Mouse (Mus musculus) forebrain, postnatal 0 days (tissue): Measurements from ENCODE around the gene Radil. TPM values are rescaled to one million over a fixed set of nuclear protein-coding genes. Genes with fewer than 3 reads are reported as not detected.

Source experiments
- ATAC-seq: fragments of 200-750 bp; cut with Nextera tagmentation; 2 replicates; pipeline ENCODE4 v1.8.0; 2017; ENCODE audit warnings: mild to moderate bottlenecking, moderate library complexity
- DNase-seq: peaks from one replicate; pipeline ENCODE4 v3.0.0-alpha.2; 2015
- H3K27ac ChIP-seq: fragments of 300-500 bp; sonication (generic); 2 replicates; pipeline ENCODE4 v1.5.1; 2014; ENCODE audit warnings: low read depth, mild to moderate bottlenecking, antibody characterized with exemption, low read length, moderate library complexity, mixed read lengths
- H3K27me3 ChIP-seq: fragments of 300-500 bp; sonication (generic); 2 replicates; pipeline ENCODE4 v1.6.1; 2014; ENCODE audit warnings: mild to moderate bottlenecking, low read length, mixed read lengths; ENCODE audit not compliant: insufficient read depth
- H3K36me3 ChIP-seq: fragments of 300-500 bp; sonication (generic); 2 replicates; pipeline ENCODE4 v1.6.1; 2014; ENCODE audit warnings: mild to moderate bottlenecking, moderate library complexity; ENCODE audit not compliant: insufficient read depth
- H3K4me1 ChIP-seq: fragments of 300-500 bp; sonication (generic); 2 replicates; pipeline ENCODE4 v1.6.1; 2014; ENCODE audit warnings: antibody characterized with exemption; ENCODE audit not compliant: insufficient read depth
- H3K4me2 ChIP-seq: fragments of 300-500 bp; sonication (generic); 2 replicates; pipeline ENCODE4 v1.6.1; 2014; ENCODE audit warnings: low read depth, mild to moderate bottlenecking, moderate library complexity
- H3K4me3 ChIP-seq: fragments of 300-500 bp; sonication (generic); 2 replicates; pipeline ENCODE4 v1.5.1; 2014; ENCODE audit warnings: low read depth, low read length, mixed read lengths
- H3K9ac ChIP-seq: fragments of 300-500 bp; sonication (generic); 2 replicates; pipeline ENCODE4 v1.6.1; 2014; ENCODE audit warnings: mild to moderate bottlenecking
- H3K9me3 ChIP-seq: fragments of 300-500 bp; sonication (generic); 2 replicates; pipeline ENCODE4 v1.6.1; 2016; ENCODE audit warnings: low read length
- CTCF ChIP-seq: sonication (generic); IDR thresholded peaks from 2 replicates; pipeline ENCODE4 v1.5.1; 2016; ENCODE audit warnings: antibody characterized with exemption, control low read depth, low read depth
- WGBS: fragments of 180-500 bp; shearing (Covaris S2); extraction: QIAGEN DNeasy Blood & Tissue Kit; methylation state at CpG from one replicate; pipeline ENCODE4 v1.1.7; 2014; 5-methylcytosine and 5-hydroxymethylcytosine counted together
- polyA plus RNA-seq: library from polyadenylated mRNA; unstranded; fragments of >200 nt; fragmentation: Nextera tagmentation; extraction: Ambion mirVana; gene quantifications from 2 replicates; pipeline ENCODE4 v1.2.1, GENCODE M21; 2015
- total RNA-seq: library from RNA; depleted of rRNA; stranded (reverse); fragments of >200 nt; gene quantifications from 2 replicates; pipeline ENCODE4 v1.2.3, GENCODE M21; 2014

Gene Radil
- total and polyA plus RNA-seq, 2 experiments from 2014 or later = 10.4 to 10.8 TPM

- TF ChIP-seq CTCF = no peak
- Histone ChIP-seq H3K4me3 (no peak overlapping the region), H3K9ac (no peak overlapping the region), H3K27me3 (no peaks in the 10 kb centered on the region), H3K36me3 (no peaks in the 10 kb centered on the region), H3K9me3 (no peaks in the 10 kb centered on the region), H3K4me2 (no peak overlapping the region), H3K27ac (no peak overlapping the region), H3K4me1 (peaks cover 10% of the 10 kb centered on the region; the same call in 1 of the 2 replicates)
- DNase-seq (no peak), ATAC-seq (no peak)
- WGBS = 84% methylated on average over 4 of the region's 4 CpGs
Measured at GRCm38 (mm10) chr5:142512112-142512511, 38.8 kb downstream of the Radil start.

- Histone ChIP-seq H3K4me3 (no peak overlapping the region), H3K9ac (peak overlapping the region; percentile 42; the same call in 1 of the 2 replicates), H3K27ac (peak overlapping the region; percentile 37), H3K9me3 (no peaks in the 10 kb centered on the region), H3K4me2 (no peak overlapping the region), H3K36me3 (0 out of 2 replicates have a peak, but pooled peaks cover 6% of the 10 kb centered on the region), H3K27me3 (no peaks in the 10 kb centered on the region), H3K4me1 (peaks cover 10% of the 10 kb centered on the region; the same call in 1 of the 2 replicates)
- TF ChIP-seq CTCF = no peak
- peak; percentile 54 for ATAC-seq
- DNase-seq = peak; percentile 8
- 38% methylated on average over 7 of the region's 7 CpGs for WGBS
Measured at GRCm38 (mm10) chr5:142510061-142510414, 40.9 kb downstream of the Radil start.

- ATAC-seq (peak; percentile 61), DNase-seq (peak; percentile 34)
Measured at GRCm38 (mm10) chr5:142509141-142510060, 41.5 kb downstream of the Radil start.

GRCm38 (mm10) chr5:142505695-142506423 lies 45.0 kb downstream of the Radil start:
- WGBS = 71% methylated on average over 3 of the region's 3 CpGs
- H3K9me3 ChIP-seq = no peaks in the 10 kb centered on the region

More at GRCm38 (mm10) chr5:142509141-142510060, 41.5 kb downstream of the Radil start:
- H3K4me3 ChIP-seq = peak overlapping the region; percentile 7; the same call in 1 of the 2 replicates
- WGBS = 10% methylated on average over 15 of the region's 15 CpGs
- H3K27me3 ChIP-seq = no peaks in the 10 kb centered on the region
- TF ChIP-seq CTCF = no peak
- H3K4me2 ChIP-seq = peak overlapping the region; percentile 39
- H3K9ac ChIP-seq = peak overlapping the region; percentile 42
- H3K9me3 ChIP-seq = no peaks in the 10 kb centered on the region
- H3K4me1 ChIP-seq = peaks cover 10% of the 10 kb centered on the region; the same call in 1 of the 2 replicates
- peak overlapping the region; percentile 37 for H3K27ac ChIP-seq
- 0 out of 2 replicates have a peak, but pooled peaks cover 6% of the 10 kb centered on the region for H3K36me3 ChIP-seq

GRCm38 (mm10) chr5:142504175-142504574 lies 46.7 kb downstream of the Radil start:
- 78% methylated on average over 3 of the region's 3 CpGs for WGBS
- TF ChIP-seq CTCF = no peak
- H3K4me3 ChIP-seq = no peak overlapping the region
- no peak overlapping the region for H3K27ac ChIP-seq
- ATAC-seq = no peak
- H3K4me1 ChIP-seq = peaks cover 5% of the 10 kb centered on the region; the same call in 1 of the 2 replicates
- H3K9ac ChIP-seq = no peak overlapping the region
- no peaks in the 10 kb centered on the region for H3K9me3 ChIP-seq
- H3K4me2 ChIP-seq = no peak overlapping the region
- no peak for DNase-seq
- H3K27me3 ChIP-seq = no peaks in the 10 kb centered on the region
- H3K36me3 ChIP-seq = peaks cover 6% of the 10 kb centered on the region; the same call in 1 of the 2 replicates

More at GRCm38 (mm10) chr5:142505695-142506423, 45.0 kb downstream of the Radil start:
- peak; percentile 46; the same call in 1 of the 2 replicates for TF ChIP-seq CTCF
- Histone ChIP-seq H3K27me3 (no peaks in the 10 kb centered on the region), H3K4me3 (no peak overlapping the region), H3K4me2 (no peak overlapping the region), H3K4me1 (peaks cover 10% of the 10 kb centered on the region; the same call in 1 of the 2 replicates), H3K27ac (no peak overlapping the region), H3K9ac (no peak overlapping the region), H3K36me3 (peaks cover 6% of the 10 kb centered on the region; the same call in 1 of the 2 replicates)
- ATAC-seq = no peak
- DNase-seq = no peak

- peaks cover 8% of the 10 kb centered on the region; the same call in 1 of the 2 replicates for H3K36me3 ChIP-seq
- H3K9me3 ChIP-seq = no peaks in the 10 kb centered on the region
- TF ChIP-seq CTCF = peak; percentile 90
- no peak overlapping the region for H3K4me3 ChIP-seq
- no peak overlapping the region for H3K27ac ChIP-seq
- ATAC-seq = peak; percentile 96
- H3K9ac ChIP-seq = no peak overlapping the region
- H3K4me2 ChIP-seq = no peak overlapping the region
- H3K27me3 ChIP-seq = no peaks in the 10 kb centered on the region
- 4% methylated on average over 3 of the region's 3 CpGs for WGBS
- H3K4me1 ChIP-seq = no peaks in the 10 kb centered on the region
- peak; percentile 83 for DNase-seq
Measured at GRCm38 (mm10) chr5:142502414-142502813, 48.5 kb downstream of the Radil start.
